Mouse (Mus musculus) frontal cortex, postnatal 25 days (tissue): Measurements from ENCODE around the gene Bbip1.
"Not testable (repeated sequence)": the region's sequence is repeated elsewhere in the genome, so short reads cannot be mapped to it uniquely, and the experiment has no call there.

Experiments used
- DNase-seq, 2 experiments: peaks; one replicate each; pipeline ENCODE4 v3.0.0; 2022; ENCODE audit warnings: low spot score in 2 of 2

Bbip1 gene

GRCm38 (mm10) chr19:53943802-53944785 lies at the start of gene Bbip1, which contains the start of gene Shoc2:
Gene Bbip1 (minus strand): TSS chr19:53944627.
Gene Shoc2 (plus strand): TSS chr19:53944306.
- peak; percentile 88 to 96 for DNase-seq

GRCm38 (mm10) chr19:53993860-53994259 lies 49.4 kb upstream of the Bbip1 start:
- DNase-seq, result no peak

- DNase-seq, result no peak
These were observed 46.1 kb upstream of the Bbip1 start for GRCm38 (mm10) chr19:53990538-53990937.

- DNase-seq, result no peak
These were observed 40.2 kb upstream of the Bbip1 start for GRCm38 (mm10) chr19:53984628-53985027.

GRCm38 (mm10) chr19:53983336-53983735 lies 38.9 kb upstream of the Bbip1 start:
- no peak for DNase-seq

GRCm38 (mm10) chr19:53982041-53982440 lies 37.6 kb upstream of the Bbip1 start:
- no peak for DNase-seq

GRCm38 (mm10) chr19:53973656-53974055 lies 29.2 kb upstream of the Bbip1 start:
- DNase-seq, result no peak

GRCm38 (mm10) chr19:53971938-53972337 lies 27.5 kb upstream of the Bbip1 start:
- no peak for DNase-seq

- no peak for DNase-seq
These were observed 24.8 kb upstream of the Bbip1 start for GRCm38 (mm10) chr19:53969226-53969625.

GRCm38 (mm10) chr19:53964910-53965633 lies 20.6 kb upstream of the Bbip1 start:
- no peak for DNase-seq

GRCm38 (mm10) chr19:53964347-53964746 lies 19.9 kb upstream of the Bbip1 start:
- DNase-seq, result not testable (repeated sequence)

- no peak for DNase-seq
These were observed 18.1 kb upstream of the Bbip1 start for GRCm38 (mm10) chr19:53962511-53962910.

- DNase-seq, result no peak
These were observed 13.1 kb upstream of the Bbip1 start for GRCm38 (mm10) chr19:53957513-53957912.

GRCm38 (mm10) chr19:53945171-53946042 lies 980 bp upstream of the Bbip1 start:
- DNase-seq, result peak; percentile 18 to 21

- no peak for DNase-seq
These were observed 351 bp upstream of the Bbip1 start for GRCm38 (mm10) chr19:53944786-53945169.

- no peak for DNase-seq
These were observed 2.1 kb downstream of the Bbip1 start for GRCm38 (mm10) chr19:53942342-53942741.

GRCm38 (mm10) chr19:53941139-53941538 lies 3.3 kb downstream of the Bbip1 start:
- no peak for DNase-seq

GRCm38 (mm10) chr19:53939467-53939866 lies 5.0 kb downstream of the Bbip1 start:
- DNase-seq, result no peak

GRCm38 (mm10) chr19:53934046-53934445 lies 10.4 kb downstream of the Bbip1 start:
- no peak for DNase-seq

GRCm38 (mm10) chr19:53933050-53933449 lies 11.4 kb downstream of the Bbip1 start:
- DNase-seq, result no peak

GRCm38 (mm10) chr19:53929218-53929617 lies 15.2 kb downstream of the Bbip1 start:
- no peak for DNase-seq

GRCm38 (mm10) chr19:53926705-53927104 lies 17.7 kb downstream of the Bbip1 start:
- DNase-seq, result no peak
